Mouse (Mus musculus) CD8-positive naive resting alpha-beta T cell, adult 2 months (primary cell): ENCODE measurements around the gene C130050O18Rik.

Experiments used
- DNase-seq, 2 experiments: peaks; one replicate each; pipeline ENCODE4 v3.0.0; 2022; ENCODE audit warnings: low read depth in 2 of 2, low spot score in 2 of 2

Gene C130050O18Rik

GRCm38 (mm10) chr5:139423026-139423865, 18.2 kb downstream of the C130050O18Rik start, which contains the start of gene Gper1:
Gper1 (plus strand) TSS chr5:139423151.
- no peak for DNase-seq

GRCm38 (mm10) chr5:139425198-139425597, 20.1 kb downstream of the C130050O18Rik start:
- no peak for DNase-seq

DNA sequence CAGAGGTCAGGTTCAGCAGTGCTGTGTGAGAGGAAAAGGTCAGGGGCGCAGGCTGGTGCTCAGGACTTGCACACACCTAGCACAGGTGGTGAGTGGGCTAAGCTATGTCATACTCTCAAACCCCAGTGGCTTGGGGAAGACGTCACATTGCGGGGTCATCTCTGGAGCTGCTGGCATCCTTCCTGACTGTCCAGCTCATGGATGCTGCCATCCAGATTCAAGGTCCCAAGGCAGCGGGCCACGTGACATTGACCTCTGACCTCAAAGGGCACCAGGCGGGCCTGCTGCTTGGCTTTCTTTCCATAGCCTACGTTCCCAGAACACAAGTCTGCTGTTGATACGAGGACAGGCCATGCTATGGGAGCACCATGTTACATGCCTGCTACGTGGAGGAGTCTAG, 21.9 kb downstream of the C130050O18Rik start:
- DNase-seq = no peak

- DNase-seq = no peak
Observed at GRCm38 (mm10) chr5:139427989-139428388, 22.9 kb downstream of the C130050O18Rik start.

- no peak for DNase-seq
Observed at GRCm38 (mm10) chr5:139429818-139430341, 24.8 kb downstream of the C130050O18Rik start.

DNA sequence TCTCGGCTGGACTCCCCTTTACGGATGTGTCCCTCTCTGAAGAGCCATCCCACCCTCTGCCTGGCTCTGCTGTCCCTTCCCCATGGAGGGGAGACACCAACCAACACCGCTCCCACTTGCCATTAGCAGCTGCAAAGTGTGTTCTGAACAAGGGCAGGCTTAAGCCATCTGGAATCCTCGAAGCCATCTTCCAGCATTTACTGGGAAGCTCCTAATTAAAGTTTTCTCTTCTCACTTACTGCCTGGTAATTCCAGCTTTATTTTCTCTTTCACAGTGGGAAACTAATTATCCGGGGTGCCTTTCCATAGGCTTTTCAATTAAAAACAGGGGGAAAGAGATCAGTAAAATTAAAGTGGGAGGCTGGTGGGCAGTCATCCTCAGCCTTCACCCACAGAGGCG, 27.3 kb downstream of the C130050O18Rik start:
- no peak for DNase-seq

DNA sequence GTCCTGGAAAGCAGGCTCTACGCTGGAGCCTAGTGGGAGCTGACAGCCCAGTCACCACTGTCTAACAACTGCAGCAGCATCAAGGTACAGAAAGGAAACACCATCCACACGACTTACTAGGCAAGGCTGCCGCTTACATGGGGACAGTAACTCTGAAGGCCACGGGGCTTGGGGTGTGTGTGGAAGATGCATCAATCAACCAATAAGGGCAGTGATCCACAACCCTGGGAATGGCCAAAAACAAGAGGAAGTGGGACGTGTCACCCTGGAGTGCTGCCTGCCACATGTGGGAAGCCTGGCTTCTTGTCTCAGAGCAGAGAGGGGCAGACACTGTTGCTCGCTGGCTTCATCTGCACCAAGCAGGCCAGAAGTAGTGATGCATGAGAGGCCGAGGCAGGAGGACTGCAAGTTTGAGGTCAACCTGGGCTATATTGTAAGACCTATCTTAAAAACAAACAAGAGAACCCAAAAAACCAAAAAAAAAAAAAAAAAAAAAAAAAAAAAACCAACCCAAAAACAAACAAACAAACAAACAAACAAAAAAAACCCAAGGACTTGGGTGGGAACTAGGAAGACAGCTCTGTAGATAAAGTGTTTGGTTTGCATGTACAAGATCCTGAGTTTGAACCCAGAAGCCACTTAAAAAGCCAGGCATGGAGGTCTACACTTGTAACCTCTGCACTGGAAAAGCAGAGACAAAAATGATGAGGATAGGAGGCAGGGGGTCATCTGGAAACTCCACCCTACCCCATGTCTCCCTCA, 27.8 kb downstream of the C130050O18Rik start:
- no peak for DNase-seq

- DNase-seq = no peak
Observed at GRCm38 (mm10) chr5:139433842-139434568, 28.9 kb downstream of the C130050O18Rik start.

GRCm38 (mm10) chr5:139434940-139435339, 29.9 kb downstream of the C130050O18Rik start:
- DNase-seq = no peak

GRCm38 (mm10) chr5:139437769-139438168, 32.7 kb downstream of the C130050O18Rik start:
- DNase-seq = no peak

DNA sequence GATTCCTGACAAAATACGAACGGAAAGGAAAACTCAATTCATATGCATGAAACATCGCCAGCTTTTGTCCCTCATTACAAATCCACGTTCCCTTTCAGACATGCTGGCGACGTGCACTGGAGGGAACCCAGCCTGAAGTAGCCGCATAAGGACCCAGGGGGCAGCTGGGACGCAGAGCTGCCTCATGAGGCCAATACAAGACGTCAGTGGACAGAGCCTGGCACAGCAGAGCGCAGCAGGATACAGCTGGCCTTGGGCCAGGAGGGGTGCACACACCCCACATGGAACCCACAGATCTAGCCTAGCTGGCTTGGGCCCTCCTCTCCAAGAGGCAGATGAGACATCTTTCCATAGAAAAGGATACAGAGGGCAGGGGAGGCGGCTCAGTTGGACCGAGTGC, 33.4 kb downstream of the C130050O18Rik start:
- DNase-seq = no peak

- no peak for DNase-seq
Observed at GRCm38 (mm10) chr5:139440451-139440850, 35.4 kb downstream of the C130050O18Rik start.

DNA sequence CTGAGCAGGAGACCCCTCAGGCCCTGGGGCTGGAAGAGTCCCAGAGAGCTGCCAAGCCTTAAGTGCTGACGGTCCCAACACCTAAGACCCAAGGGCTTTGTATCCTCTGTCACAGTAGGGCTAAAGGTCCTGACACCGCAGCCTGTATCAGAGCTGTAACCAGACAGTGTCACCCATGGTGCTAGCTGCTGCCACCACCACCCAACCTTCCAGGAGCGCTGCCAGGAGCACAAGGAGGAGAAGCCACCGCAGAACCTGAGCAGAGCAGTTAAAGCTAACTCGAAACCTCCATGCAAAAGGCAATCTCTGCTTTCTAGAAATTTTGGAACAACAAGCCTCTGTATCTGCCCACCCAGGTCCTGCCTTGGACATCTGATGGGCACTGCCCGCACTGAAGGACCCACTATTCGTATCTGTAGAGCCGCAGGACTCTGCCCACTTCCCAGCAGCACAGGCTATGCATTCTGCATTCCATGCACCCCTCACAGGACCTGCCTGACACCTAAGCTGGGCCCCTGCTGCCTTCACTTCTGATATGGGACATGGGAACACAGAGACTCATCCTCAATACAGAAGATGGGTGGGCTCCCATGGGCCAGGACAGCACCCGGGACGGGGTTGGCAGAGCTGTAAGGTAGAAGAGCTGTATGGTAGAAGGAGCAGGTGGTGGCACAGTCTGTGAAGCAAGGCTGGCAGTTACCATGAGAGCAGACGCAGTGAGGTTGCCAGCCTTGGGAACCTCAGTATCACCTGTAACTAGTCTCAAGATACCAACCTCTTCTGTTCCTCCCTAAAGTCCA, 36.0 kb downstream of the C130050O18Rik start:
- no peak for DNase-seq

DNA sequence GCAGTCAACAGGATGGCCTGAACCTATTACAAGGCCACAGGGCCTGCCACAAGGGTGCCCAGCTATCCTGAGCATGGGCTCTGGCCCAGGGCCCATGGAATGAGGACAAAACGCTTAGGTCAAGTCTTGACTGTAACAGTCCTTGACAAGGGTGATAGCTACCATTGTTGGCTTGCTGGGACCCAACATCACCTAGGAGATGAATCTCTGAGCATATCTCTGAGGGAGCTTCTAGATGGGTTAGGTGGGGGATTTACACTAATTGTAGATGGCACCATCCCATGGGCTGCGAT, 36.6 kb downstream of the C130050O18Rik start:
- DNase-seq = no peak

DNA sequence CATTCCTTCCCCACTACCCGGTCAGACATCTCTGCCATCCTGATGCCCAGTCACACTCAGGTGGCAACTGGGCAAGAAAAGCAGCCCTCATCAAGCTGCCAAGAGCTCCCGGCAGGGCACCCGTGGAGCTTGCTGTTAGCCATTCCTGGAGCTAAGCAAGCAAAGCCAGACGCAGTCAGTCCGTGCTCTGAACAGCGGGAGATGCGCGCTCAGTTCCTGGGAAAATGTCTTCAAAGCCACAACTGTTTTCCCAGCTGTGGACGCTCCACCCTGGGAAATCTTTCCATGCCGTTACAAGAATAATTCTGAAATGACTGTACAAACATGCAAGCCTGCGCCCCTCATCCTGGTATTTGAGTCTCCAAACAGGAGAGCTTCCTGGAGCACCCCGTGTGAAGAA, 37.3 kb downstream of the C130050O18Rik start:
- DNase-seq = no peak

DNA sequence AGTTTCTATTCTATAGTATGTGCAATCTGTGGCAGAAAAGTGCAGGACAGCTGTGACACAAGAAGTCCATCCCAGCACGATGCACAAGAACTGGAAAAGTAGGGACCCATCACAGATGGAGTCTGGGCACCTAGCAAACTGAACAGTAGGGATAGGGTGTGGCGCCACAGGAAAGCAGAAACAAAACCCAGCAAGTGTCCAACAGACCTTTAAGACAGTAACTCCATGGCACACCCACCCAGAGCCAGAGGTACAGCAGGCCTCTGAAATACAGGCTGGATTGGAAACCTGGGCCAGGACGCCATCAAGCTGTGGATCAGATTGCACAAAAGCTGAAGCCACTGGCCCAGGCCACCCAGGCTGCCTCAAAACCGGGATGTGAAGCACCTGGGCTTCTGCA, 37.9 kb downstream of the C130050O18Rik start:
- DNase-seq = no peak

DNA sequence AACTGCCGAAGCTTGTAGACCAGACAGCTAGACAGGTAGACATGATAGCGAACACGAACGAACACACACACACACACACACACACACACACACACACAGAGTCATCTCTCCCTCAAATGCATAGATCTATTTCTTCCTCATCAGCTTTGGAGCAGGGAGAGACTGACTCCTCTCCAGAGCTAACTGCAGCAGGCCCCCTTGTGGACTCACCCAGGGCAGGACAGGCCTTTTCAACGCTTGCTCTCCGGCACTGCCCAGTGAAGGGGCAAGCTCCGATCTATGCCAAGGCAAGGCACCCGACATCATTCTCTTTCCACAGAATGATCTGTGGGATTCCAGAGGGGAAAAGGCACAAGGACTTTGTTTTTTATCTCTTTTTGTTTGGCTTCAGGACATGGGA, 40.2 kb downstream of the C130050O18Rik start:
- DNase-seq = no peak

DNA sequence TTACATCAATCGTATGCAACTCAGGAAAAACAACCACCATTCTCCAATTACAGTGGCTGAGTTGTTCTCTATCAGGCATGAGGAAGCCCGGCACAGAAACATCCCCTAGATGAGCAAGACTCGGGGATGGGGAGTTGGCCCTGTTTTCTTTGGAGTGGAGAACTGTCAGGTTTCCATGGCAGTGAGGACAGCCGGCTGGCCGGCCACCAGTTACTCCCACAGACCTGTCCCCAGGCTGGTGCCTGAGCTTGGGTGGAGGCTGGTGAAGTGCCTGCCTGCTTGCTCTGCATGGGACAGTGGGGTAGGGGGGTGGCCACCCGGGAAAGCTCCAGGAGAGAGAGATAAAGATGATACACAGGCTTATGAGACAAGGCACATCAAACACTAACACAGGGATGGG, 42.9 kb downstream of the C130050O18Rik start:
- DNase-seq = no peak

- DNase-seq = no peak
Observed at GRCm38 (mm10) chr5:139449161-139449791, 44.2 kb downstream of the C130050O18Rik start.

DNA sequence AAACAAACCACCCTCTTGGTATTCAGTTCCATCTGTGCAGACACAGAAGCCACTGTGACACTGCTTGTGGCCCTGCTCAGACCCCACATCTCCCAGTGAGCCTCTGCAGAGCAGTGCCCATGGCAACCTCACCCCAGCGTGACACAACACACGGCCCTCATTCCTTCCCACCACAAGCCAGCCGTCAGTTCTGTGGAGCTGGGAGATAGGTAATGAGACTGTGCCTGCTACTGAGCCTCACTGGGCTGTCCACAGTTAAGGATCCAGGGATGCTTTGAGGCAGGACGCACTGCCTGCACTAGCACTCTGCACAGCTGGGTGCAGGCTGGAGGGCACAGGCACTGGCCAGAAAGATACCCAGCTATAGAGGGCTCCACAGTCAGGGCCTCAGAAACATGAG, 44.8 kb downstream of the C130050O18Rik start:
- DNase-seq = no peak
